Mouse (Mus musculus) adrenal gland, postnatal 36 days (tissue): ENCODE data around the gene Pigc. TPM values are rescaled to one million over a fixed set of nuclear protein-coding genes. Genes with fewer than 3 reads are reported as not detected.

ENCODE experiments used
- DNase-seq, 2 experiments: peaks; one replicate each; pipeline ENCODE4 v3.0.0; 2021; ENCODE audit warnings: mixed read lengths in 1 of 2
- total RNA-seq, 2 experiments: library from RNA; stranded (reverse); gene quantifications; 2 replicates each; pipeline ENCODE4 v1.2.3; 2021

Gene Pigc
- total RNA-seq, 2 experiments from 2014 or later, result 18.9 to 24.0 TPM

DNA sequence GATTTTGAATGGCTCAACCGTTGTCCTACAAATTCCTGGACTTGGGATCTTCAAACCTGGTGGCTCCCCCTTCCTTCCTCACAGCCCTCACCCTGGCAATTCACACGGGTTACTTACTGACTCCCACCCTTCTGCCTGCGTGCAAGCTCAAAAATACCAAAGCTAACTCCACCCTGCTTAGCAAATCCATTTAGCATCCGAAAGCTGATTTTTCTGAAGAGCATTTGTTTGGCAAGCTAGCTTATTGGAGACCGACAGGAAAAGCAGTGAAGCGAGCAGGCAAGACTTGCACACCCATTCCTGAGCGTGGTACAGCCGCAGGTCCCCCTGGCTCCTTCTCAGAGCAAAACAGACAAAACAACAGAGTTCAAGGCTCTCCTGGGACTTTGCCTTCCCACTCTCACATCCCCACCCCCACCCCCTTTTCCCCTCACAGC lies 39.7 kb downstream of the Pigc start:
- no peak for DNase-seq

GRCm38 (mm10) chr1:162009086-162009485 lies 40.1 kb downstream of the Pigc start:
- DNase-seq, result no peak

DNA sequence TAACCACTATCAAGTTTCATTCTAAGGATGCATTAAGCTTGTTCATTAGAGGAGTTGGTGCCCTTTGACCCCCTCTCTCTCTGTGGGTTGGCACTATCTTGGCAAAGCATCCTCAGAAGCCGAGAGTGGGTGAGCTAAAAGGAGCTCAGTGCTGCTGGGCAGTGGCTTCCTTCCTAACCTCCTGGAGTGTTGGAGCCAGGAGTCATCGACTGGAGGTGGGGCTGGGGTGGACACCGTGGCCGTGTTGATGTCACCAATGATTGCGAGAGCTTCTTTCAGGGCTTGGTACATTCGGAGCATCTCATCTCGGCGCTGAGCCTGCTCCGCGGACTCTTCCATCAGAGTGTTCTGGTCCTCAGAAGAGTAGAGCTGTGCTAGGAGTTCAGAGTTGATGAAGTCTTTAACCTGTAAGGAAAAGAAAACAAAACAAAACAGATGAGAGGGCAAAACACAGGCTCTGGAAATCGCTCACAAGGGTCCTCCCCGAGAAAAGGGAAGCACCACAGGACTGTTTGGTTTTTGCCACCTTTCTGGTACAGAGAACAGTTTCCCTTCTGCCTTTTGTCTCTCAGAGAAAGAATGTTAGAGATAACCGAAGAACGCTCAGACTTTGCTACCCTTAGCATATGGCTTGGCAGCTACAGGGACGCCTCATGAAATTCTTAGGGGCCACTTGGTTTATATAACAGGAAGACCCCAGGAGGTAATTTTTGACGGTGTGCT lies 42.7 kb downstream of the Pigc start:
- DNase-seq, result no peak

GRCm38 (mm10) chr1:162013561-162013960 lies 44.6 kb downstream of the Pigc start:
- no peak for DNase-seq

- DNase-seq, result no peak
These were observed 46.4 kb downstream of the Pigc start for GRCm38 (mm10) chr1:162015247-162015862.

DNA sequence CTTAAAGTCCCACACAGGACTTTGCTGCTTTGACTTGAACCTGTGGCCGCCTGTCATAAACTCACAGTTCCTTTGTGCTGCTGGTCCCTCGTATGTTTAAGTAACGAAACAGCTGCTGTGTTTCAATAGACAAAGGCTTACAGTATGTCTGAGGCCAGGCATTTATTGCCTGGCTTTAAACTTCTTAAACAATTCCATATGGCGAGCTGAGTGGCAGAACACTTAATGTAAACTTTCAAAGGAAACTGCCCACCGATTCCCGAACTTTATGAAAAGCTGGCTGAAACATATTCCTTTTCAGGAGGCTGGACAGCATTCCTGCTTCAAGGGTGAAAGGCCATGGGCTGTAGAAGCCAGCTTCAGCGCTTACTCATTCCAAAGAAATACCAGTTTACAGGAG lies 48.0 kb downstream of the Pigc start:
- DNase-seq, result no peak

DNA sequence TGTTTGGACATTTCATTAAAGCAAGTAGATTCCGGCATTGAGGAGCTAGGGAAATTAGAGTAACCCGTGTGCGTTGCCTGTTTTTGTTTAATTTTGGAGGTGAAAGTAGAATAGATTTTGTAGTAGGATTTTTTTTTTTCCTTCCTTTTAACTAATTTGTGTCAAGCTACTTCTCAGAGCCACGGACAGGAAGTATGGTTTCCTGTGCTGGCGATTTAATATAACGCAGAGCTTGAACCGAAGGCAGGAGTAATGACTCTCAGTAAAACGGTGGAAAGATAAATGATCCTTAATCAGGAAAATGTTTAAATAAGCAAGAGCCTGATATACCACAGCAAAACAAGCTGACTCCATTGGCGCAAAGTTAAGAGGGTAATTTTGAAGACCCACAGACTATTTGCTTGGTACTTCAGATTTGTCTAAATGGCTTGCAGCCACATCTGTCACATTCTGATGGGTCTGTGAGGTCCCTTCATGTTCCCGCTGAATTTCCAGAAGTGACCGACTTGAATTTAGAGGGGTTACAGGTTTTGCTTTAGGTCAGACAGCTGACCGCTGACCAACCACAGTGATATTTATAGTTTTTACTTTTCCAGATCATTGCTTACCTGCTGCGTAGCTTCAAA lies 49.1 kb downstream of the Pigc start:
- DNase-seq, result no peak

DNA sequence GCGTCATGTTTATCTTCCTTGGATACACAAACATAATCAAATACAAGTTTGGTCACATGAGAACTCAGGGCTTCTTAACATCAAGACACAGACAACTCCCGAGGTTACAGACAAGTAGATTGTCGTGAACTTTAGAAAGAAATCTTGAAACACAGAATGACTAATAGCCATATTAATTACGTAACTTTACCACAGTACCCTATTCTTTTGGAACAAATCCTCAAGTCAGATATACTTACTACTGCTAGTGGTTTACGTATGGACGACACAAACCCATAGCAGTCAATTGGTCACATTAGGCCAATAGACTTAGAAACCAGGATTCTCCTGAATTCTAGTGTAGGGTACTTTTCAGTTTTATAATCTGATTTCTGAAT lies 49.6 kb downstream of the Pigc start:
- DNase-seq, result no peak

DNA sequence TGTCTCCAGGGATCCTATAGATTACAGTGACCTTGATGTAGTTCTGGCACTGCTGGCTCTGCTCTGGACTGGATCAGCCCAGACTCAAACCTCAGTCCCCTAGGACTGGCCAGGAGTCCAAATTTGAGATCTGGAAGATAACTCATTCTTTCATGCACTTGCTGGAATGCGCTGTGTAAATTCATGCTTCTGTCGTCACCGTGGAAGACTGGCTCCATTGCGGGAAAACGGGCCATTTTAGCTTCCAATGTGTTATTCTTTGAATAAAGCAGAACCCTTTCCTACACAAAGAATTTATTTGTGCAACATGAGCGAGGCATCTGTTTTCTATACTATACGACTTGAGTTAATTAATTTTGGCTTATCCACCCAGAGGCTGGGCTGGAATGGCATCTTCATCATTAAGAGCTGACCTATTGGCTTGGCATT lies 51.3 kb downstream of the Pigc start:
- no peak for DNase-seq

DNA sequence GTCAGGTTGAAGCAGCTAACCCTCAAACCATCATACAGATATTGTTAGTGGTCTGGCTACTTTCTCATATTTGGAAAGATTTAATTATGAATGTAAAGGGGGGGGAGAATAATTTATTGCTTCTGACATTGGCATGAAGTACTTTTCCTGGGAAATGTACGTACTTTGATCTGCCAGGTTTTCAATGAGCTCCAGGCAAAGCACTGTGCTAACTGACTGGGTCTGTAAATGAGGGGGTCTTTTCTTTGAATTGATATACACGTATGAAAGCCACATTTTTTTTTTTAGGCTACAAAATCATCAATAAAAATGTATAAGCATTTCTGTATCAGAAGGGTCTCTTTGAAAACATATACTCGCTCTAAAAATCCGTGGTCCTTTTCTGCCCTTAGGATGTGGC lies 51.8 kb downstream of the Pigc start:
- DNase-seq, result no peak

Other genes with a start within 250 kb of the Pigc start
- under 1 TPM in 1 of 2 experiments, not detected in 1; 0.17 TPM for gene Fasl, start 180.7 kb upstream of the Pigc start, total RNA-seq
- 10 to 100 TPM; 46.0 to 55.5 TPM for gene Suco, start 92.5 kb upstream of the Pigc start, total RNA-seq
- gene 4930558K02Rik, start 10.4 kb downstream of the Pigc start, total RNA-seq, result not detected